Mouse (Mus musculus) C2C12 (cell line): ENCODE results near the gene Hcar1. TPM values are rescaled to one million over a fixed set of nuclear protein-coding genes. Genes with fewer than 3 reads are reported as not detected.

ENCODE experiments used
- H3K27me3 ChIP-seq: one replicate; pipeline ENCODE4 v1.6.1; 2011; ENCODE audit not compliant: control insufficient read depth, insufficient read depth, insufficient read length
- H3K36me3 ChIP-seq: one replicate; pipeline ENCODE4 v1.6.1; 2011; ENCODE audit not compliant: control insufficient read depth, insufficient read depth
- H3K4me3 ChIP-seq: one replicate; pipeline ENCODE4 v1.5.1; 2011; ENCODE audit warnings: mild to moderate bottlenecking, control low read depth; ENCODE audit not compliant: poor library complexity, insufficient read depth, severe bottlenecking
- H3K79me2 ChIP-seq: one replicate; pipeline ENCODE4 v1.6.1; 2011; ENCODE audit not compliant: control insufficient read depth, insufficient read depth
- H3K79me3 ChIP-seq: one replicate; pipeline ENCODE4 v1.6.1; 2011; ENCODE audit warnings: low read depth, control low read depth
- H3ac ChIP-seq: one replicate; pipeline ENCODE3; 2011; ENCODE audit warnings: low read depth; ENCODE audit not compliant: control insufficient read depth, insufficient read length
- CEBPB ChIP-seq: IDR thresholded peaks from one replicate; pipeline ENCODE4 v1.6.1; 2011; ENCODE audit warnings: low read depth, mild to moderate bottlenecking, control low read depth, moderate library complexity
- CTCF ChIP-seq: IDR thresholded peaks from one replicate; pipeline ENCODE4 v1.5.1; 2011; ENCODE audit not compliant: control insufficient read depth, insufficient read depth, insufficient read length
- FOSL1 ChIP-seq: IDR thresholded peaks from one replicate; pipeline ENCODE4 v1.8.0; 2011; ENCODE audit warnings: mild to moderate bottlenecking, low read length; ENCODE audit not compliant: poor library complexity, insufficient read depth, severe bottlenecking
- MAX ChIP-seq: IDR thresholded peaks from one replicate; pipeline ENCODE4 v1.6.1; 2011; ENCODE audit warnings: mild to moderate bottlenecking, control low read depth
- MYOD1 ChIP-seq: IDR thresholded peaks from one replicate; pipeline ENCODE4 v1.6.1; 2011; ENCODE audit warnings: low read depth; ENCODE audit not compliant: control insufficient read depth, insufficient read length
- MYOG ChIP-seq: IDR thresholded peaks from one replicate; pipeline ENCODE4 v1.6.1; 2011; ENCODE audit not compliant: control insufficient read depth, insufficient read length; ENCODE audit errors: extremely low read depth
- USF1 ChIP-seq: IDR thresholded peaks from one replicate; pipeline ENCODE4 v1.6.1; 2011; ENCODE audit warnings: low read depth, mild to moderate bottlenecking, control low read depth, moderate library complexity
- long read RNA-seq, 2 experiments: library from polyadenylated mRNA; unstranded; transcript quantifications; one replicate each; pipeline ENCODE4 v2.0.0; 2019 to 2020
- polyA plus RNA-seq: library from polyadenylated mRNA; unstranded; fragments of >200 nt; fragmentation: generic; extraction: Trizol; gene quantifications from one replicate; pipeline ENCODE4 v1.2.1, GENCODE M21; 2012; ENCODE audit warnings: missing spikeins

The Hcar1 gene
- 0.02 TPM for polyA plus RNA-seq
- long read RNA-seq, experiment 1, result 0 reads
- long read RNA-seq, experiment 2, result 0 reads

GRCm38 (mm10) chr5:123879928-123880327, at the start of gene Hcar1:
TSS of gene Hcar1 (minus strand) at chr5:123880020.
- Histone ChIP-seq H3ac (no peak within 1 kb of the TSS), H3K27me3 (no peaks in the 10 kb centered on the region), H3K4me3 (no peak within 1 kb of the TSS), H3K36me3 (no peaks in the 10 kb centered on the region), H3K79me2 (no peaks in the 10 kb centered on the region), H3K79me3 (no peaks in the 10 kb centered on the region)
- TF ChIP-seq USF1, result no peak
- no peak for TF ChIP-seq MYOD1
- TF ChIP-seq FOSL1, result no peak
- no peak for TF ChIP-seq MAX
- no peak for TF ChIP-seq CTCF
- no peak for TF ChIP-seq CEBPB
- no peak for TF ChIP-seq MYOG

GRCm38 (mm10) chr5:123927118-123927517, 47.3 kb upstream of the Hcar1 start, which contains the start of gene Gm43518:
TSS of gene Gm43518 (plus strand) at chr5:123927418.
- no peaks in the 10 kb centered on the region for H3K27me3 ChIP-seq
- TF ChIP-seq MYOD1 (no peak), MYOG (no peak), MAX (no peak), CTCF (no peak)
- peaks cover 1% of the 10 kb centered on the region for H3K79me3 ChIP-seq
- no peak within 1 kb of the TSS for H3K4me3 ChIP-seq
- peaks cover 65% of the 10 kb centered on the region for H3K36me3 ChIP-seq
- H3K79me2 ChIP-seq, result no peaks in the 10 kb centered on the region
- no peak within 1 kb of the TSS for H3ac ChIP-seq

- Histone ChIP-seq H3K36me3 (peaks cover 95% of the 10 kb centered on the region), H3K79me3 (peaks cover 7% of the 10 kb centered on the region), H3K79me2 (peaks cover 17% of the 10 kb centered on the region), H3K27me3 (no peaks in the 10 kb centered on the region), H3ac (no peak overlapping the region), H3K4me3 (no peak overlapping the region)
- TF ChIP-seq CTCF, result no peak
Measured at GRCm38 (mm10) chr5:123922112-123922511, 42.3 kb upstream of the Hcar1 start.

- Histone ChIP-seq H3K79me3 (peaks cover 58% of the 10 kb centered on the region), H3ac (no peak overlapping the region), H3K27me3 (no peaks in the 10 kb centered on the region), H3K79me2 (peaks cover 83% of the 10 kb centered on the region), H3K4me3 (no peak overlapping the region), H3K36me3 (peaks cover 95% of the 10 kb centered on the region)
- TF ChIP-seq MYOG, result no peak
- TF ChIP-seq USF1, result no peak
- TF ChIP-seq MAX, result no peak
- no peak for TF ChIP-seq CEBPB
- TF ChIP-seq CTCF, result no peak
- no peak for TF ChIP-seq MYOD1
- no peak for TF ChIP-seq FOSL1
Measured at GRCm38 (mm10) chr5:123914852-123915251, 35.0 kb upstream of the Hcar1 start.

GRCm38 (mm10) chr5:123907631-123907977, 27.8 kb upstream of the Hcar1 start:
- H3K4me3 ChIP-seq, result peak overlapping the region; percentile 86
- H3K79me2 ChIP-seq, result peaks cover 54% of the 10 kb centered on the region
- H3K27me3 ChIP-seq, result no peaks in the 10 kb centered on the region
- TF ChIP-seq CTCF (no peak), MYOG (no peak), USF1 (no peak), MAX (no peak), CEBPB (no peak), FOSL1 (no peak), MYOD1 (no peak)
- peaks cover 43% of the 10 kb centered on the region for H3K36me3 ChIP-seq
- peaks cover 52% of the 10 kb centered on the region for H3K79me3 ChIP-seq
- H3ac ChIP-seq, result peak overlapping the region; percentile 96

- Histone ChIP-seq H3K4me3 (peak within 1 kb of the TSS; percentile 86), H3K27me3 (no peaks in the 10 kb centered on the region), H3K79me2 (peaks cover 49% of the 10 kb centered on the region), H3K79me3 (peaks cover 47% of the 10 kb centered on the region), H3ac (peak within 1 kb of the TSS; percentile 96), H3K36me3 (peaks cover 38% of the 10 kb centered on the region)
- no peak for TF ChIP-seq MYOG
- peak; percentile 94 for TF ChIP-seq CTCF
- no peak for TF ChIP-seq FOSL1
- peak; percentile 84 for TF ChIP-seq MAX
- TF ChIP-seq CEBPB, result no peak
- TF ChIP-seq USF1, result no peak
- TF ChIP-seq MYOD1, result no peak
Measured at GRCm38 (mm10) chr5:123906976-123907630, 27.3 kb upstream of the Hcar1 start, which contains the start of gene Denr. TSS of gene Denr (plus strand) at chr5:123907175.
